Mouse (Mus musculus): Measurements from ENCODE around the gene Trappc1. TPM values are rescaled to one million over a fixed set of nuclear protein-coding genes. Genes with fewer than 3 reads are reported as not detected.
"Not testable (repeated sequence)": the region's sequence is repeated elsewhere in the genome, so short reads cannot be mapped to it uniquely, and the experiment has no call there.

Gene Trappc1
- polyA plus RNA-seq, 1 experiment, result 118 TPM

- DNase-seq (ENCODE audit: low read depth), result no peak
- no peak for TF ChIP-seq CTCF (IDR thresholded peaks at IDR 0.05; ENCODE audit: borderline replicate concordance, extremely low read depth, insufficient read depth, insufficient read length)
- no peak for TF ChIP-seq POLR2A (IDR thresholded peaks at IDR 0.05; ENCODE audit: borderline replicate concordance, extremely low read depth, insufficient read depth, insufficient read length, poor library complexity, severe bottlenecking)
Observed at GRCm38 (mm10) chr11:69316361-69316760, 7.4 kb upstream of the Trappc1 start.

- DNase-seq (ENCODE audit: low read depth), result not testable (repeated sequence)
Observed at GRCm38 (mm10) chr11:69318000-69318399, 5.8 kb upstream of the Trappc1 start.

- no peak for TF ChIP-seq CTCF (IDR thresholded peaks at IDR 0.05; ENCODE audit: borderline replicate concordance, extremely low read depth, insufficient read depth, insufficient read length)
- no peak for TF ChIP-seq POLR2A (IDR thresholded peaks at IDR 0.05; ENCODE audit: borderline replicate concordance, extremely low read depth, insufficient read depth, insufficient read length, poor library complexity, severe bottlenecking)
- DNase-seq (ENCODE audit: low read depth), result no peak
Observed at GRCm38 (mm10) chr11:69321580-69321979, 2.2 kb upstream of the Trappc1 start.

- DNase-seq (ENCODE audit: low read depth), result peak; percentile 56
- TF ChIP-seq POLR2A (IDR thresholded peaks at IDR 0.05; ENCODE audit: borderline replicate concordance, extremely low read depth, insufficient read depth, insufficient read length, poor library complexity, severe bottlenecking) (no peak), CTCF (IDR thresholded peaks at IDR 0.05; ENCODE audit: borderline replicate concordance, extremely low read depth, insufficient read depth, insufficient read length) (no peak)
Observed at GRCm38 (mm10) chr11:69322010-69322409, 1.8 kb upstream of the Trappc1 start.

GRCm38 (mm10) chr11:69322693-69323471 lies 898 bp upstream of the Trappc1 start:
- TF ChIP-seq POLR2A (IDR thresholded peaks at IDR 0.05; ENCODE audit: borderline replicate concordance, extremely low read depth, insufficient read depth, insufficient read length, poor library complexity, severe bottlenecking), result no peak
- no peak for TF ChIP-seq CTCF (IDR thresholded peaks at IDR 0.05; ENCODE audit: borderline replicate concordance, extremely low read depth, insufficient read depth, insufficient read length)
- peak; percentile 14 for DNase-seq (ENCODE audit: low read depth)

- no peak for TF ChIP-seq CTCF (IDR thresholded peaks at IDR 0.05; ENCODE audit: borderline replicate concordance, extremely low read depth, insufficient read depth, insufficient read length)
- no peak for TF ChIP-seq POLR2A (IDR thresholded peaks at IDR 0.05; ENCODE audit: borderline replicate concordance, extremely low read depth, insufficient read depth, insufficient read length, poor library complexity, severe bottlenecking)
- DNase-seq (ENCODE audit: low read depth), result no peak
Observed at GRCm38 (mm10) chr11:69324749-69325148, 969 bp downstream of the Trappc1 start.

GRCm38 (mm10) chr11:69325628-69326407 lies 2.0 kb downstream of the Trappc1 start, which contains the start of gene Kcnab3:
TSS of gene Kcnab3 (plus strand) at chr11:69326258.
- peak; percentile 96 for DNase-seq (ENCODE audit: low read depth)
- TF ChIP-seq CTCF (IDR thresholded peaks at IDR 0.05; ENCODE audit: borderline replicate concordance, extremely low read depth, insufficient read depth, insufficient read length) (no peak), POLR2A (IDR thresholded peaks at IDR 0.05; ENCODE audit: borderline replicate concordance, extremely low read depth, insufficient read depth, insufficient read length, poor library complexity, severe bottlenecking) (0 out of 2 replicates have a peak, but pooled peaks have one; percentile 13)

- DNase-seq (ENCODE audit: low read depth), result no peak
- TF ChIP-seq POLR2A (IDR thresholded peaks at IDR 0.05; ENCODE audit: borderline replicate concordance, extremely low read depth, insufficient read depth, insufficient read length, poor library complexity, severe bottlenecking), result no peak
- no peak for TF ChIP-seq CTCF (IDR thresholded peaks at IDR 0.05; ENCODE audit: borderline replicate concordance, extremely low read depth, insufficient read depth, insufficient read length)
Observed at GRCm38 (mm10) chr11:69326408-69327156, 2.8 kb downstream of the Trappc1 start.

- no peak for DNase-seq (ENCODE audit: low read depth)
- no peak for TF ChIP-seq POLR2A (IDR thresholded peaks at IDR 0.05; ENCODE audit: borderline replicate concordance, extremely low read depth, insufficient read depth, insufficient read length, poor library complexity, severe bottlenecking)
- TF ChIP-seq CTCF (IDR thresholded peaks at IDR 0.05; ENCODE audit: borderline replicate concordance, extremely low read depth, insufficient read depth, insufficient read length), result no peak
Observed at GRCm38 (mm10) chr11:69327157-69327442, 3.3 kb downstream of the Trappc1 start.

GRCm38 (mm10) chr11:69327648-69328047 lies 3.9 kb downstream of the Trappc1 start:
- no peak for TF ChIP-seq POLR2A (IDR thresholded peaks at IDR 0.05; ENCODE audit: borderline replicate concordance, extremely low read depth, insufficient read depth, insufficient read length, poor library complexity, severe bottlenecking)
- no peak for TF ChIP-seq CTCF (IDR thresholded peaks at IDR 0.05; ENCODE audit: borderline replicate concordance, extremely low read depth, insufficient read depth, insufficient read length)
- no peak for DNase-seq (ENCODE audit: low read depth)

GRCm38 (mm10) chr11:69328517-69328916 lies 4.7 kb downstream of the Trappc1 start:
- no peak for DNase-seq (ENCODE audit: low read depth)
- TF ChIP-seq CTCF (IDR thresholded peaks at IDR 0.05; ENCODE audit: borderline replicate concordance, extremely low read depth, insufficient read depth, insufficient read length) (no peak), POLR2A (IDR thresholded peaks at IDR 0.05; ENCODE audit: borderline replicate concordance, extremely low read depth, insufficient read depth, insufficient read length, poor library complexity, severe bottlenecking) (no peak)
